Mouse (Mus musculus) hindbrain, embryonic 12.5 days (tissue): ENCODE measurements at regions not wholly inside any gene's neighbourhood (a gene's known extent, or its start where the extent isn't known, plus 50 kb on each side); places are given as distances from the start of the nearest gene placed in this dataset.

ENCODE experiments used
- ATAC-seq: fragments of 200-750 bp; cut with Nextera tagmentation; 2 replicates; pipeline ENCODE4 v1.8.0; 2017; ENCODE audit warnings: moderate TSS enrichment; ENCODE audit not compliant: low FRiP score
- H3K27ac ChIP-seq: fragments of 300-500 bp; sonication (generic); 2 replicates; pipeline ENCODE4 v1.5.1; 2016; ENCODE audit warnings: mild to moderate bottlenecking
- H3K27me3 ChIP-seq: fragments of 300-500 bp; sonication (generic); 2 replicates; pipeline ENCODE4 v1.6.1; 2016; ENCODE audit warnings: mild to moderate bottlenecking
- H3K36me3 ChIP-seq: fragments of 300-500 bp; sonication (generic); 2 replicates; pipeline ENCODE4 v1.6.1; 2016; ENCODE audit warnings: mild to moderate bottlenecking
- H3K4me1 ChIP-seq: fragments of 300-500 bp; sonication (generic); 2 replicates; pipeline ENCODE4 v1.6.1; 2016
- H3K4me2 ChIP-seq: fragments of 300-500 bp; sonication (generic); replicated peaks from 2 replicates; pipeline ENCODE4 v1.6.1; 2016; ENCODE audit warnings: mild to moderate bottlenecking
- H3K4me3 ChIP-seq: fragments of 300-500 bp; sonication (generic); 2 replicates; pipeline ENCODE4 v1.5.1; 2016; ENCODE audit warnings: mild to moderate bottlenecking
- H3K9ac ChIP-seq: fragments of 300-500 bp; sonication (generic); 2 replicates; pipeline ENCODE4 v1.6.1; 2016; ENCODE audit warnings: mild to moderate bottlenecking, moderate library complexity
- H3K9me3 ChIP-seq: fragments of 300-500 bp; sonication (generic); replicated peaks from 2 replicates; pipeline ENCODE4 v1.6.1; 2016; ENCODE audit warnings: mild to moderate bottlenecking
- WGBS: fragments of 180-500 bp; shearing (Covaris S2); methylation state at CpG from one replicate; pipeline ENCODE4 v1.1.7; 2016; 5-methylcytosine and 5-hydroxymethylcytosine counted together

DNA sequence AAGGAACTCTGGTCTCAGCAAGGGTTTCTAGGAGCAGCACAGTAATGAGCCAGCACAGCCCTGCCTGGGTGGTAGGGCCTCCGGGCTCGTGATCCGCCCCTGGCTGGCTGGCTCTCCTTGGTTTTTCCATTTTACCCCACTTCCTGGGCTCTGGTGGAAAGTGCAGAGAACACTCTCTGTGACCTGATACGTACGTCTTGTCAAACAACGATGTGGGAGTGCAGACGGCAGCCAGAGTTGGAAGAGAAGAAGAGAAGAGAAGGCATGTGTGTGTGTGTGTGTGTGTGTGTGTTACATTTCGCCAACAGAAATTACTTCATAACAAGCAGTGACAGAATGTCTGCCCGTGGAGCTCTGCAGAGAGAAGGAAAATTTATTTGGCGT, 97.2 kb upstream of the Map4k3 start:
- Histone ChIP-seq H3K36me3 (no peaks in the 10 kb centered on the region), H3K27me3 (no peaks in the 10 kb centered on the region), H3K27ac (0 out of 2 replicates have a peak overlapping the region, but pooled peaks have one; percentile 44), H3K9me3 (no peaks in the 10 kb centered on the region), H3K9ac (no peak overlapping the region), H3K4me1 (peaks cover 15% of the 10 kb centered on the region), H3K4me2 (no peak overlapping the region), H3K4me3 (no peak overlapping the region)
- ATAC-seq: no peak
- 59% methylated on average over 10 of the region's 10 CpGs for WGBS

DNA sequence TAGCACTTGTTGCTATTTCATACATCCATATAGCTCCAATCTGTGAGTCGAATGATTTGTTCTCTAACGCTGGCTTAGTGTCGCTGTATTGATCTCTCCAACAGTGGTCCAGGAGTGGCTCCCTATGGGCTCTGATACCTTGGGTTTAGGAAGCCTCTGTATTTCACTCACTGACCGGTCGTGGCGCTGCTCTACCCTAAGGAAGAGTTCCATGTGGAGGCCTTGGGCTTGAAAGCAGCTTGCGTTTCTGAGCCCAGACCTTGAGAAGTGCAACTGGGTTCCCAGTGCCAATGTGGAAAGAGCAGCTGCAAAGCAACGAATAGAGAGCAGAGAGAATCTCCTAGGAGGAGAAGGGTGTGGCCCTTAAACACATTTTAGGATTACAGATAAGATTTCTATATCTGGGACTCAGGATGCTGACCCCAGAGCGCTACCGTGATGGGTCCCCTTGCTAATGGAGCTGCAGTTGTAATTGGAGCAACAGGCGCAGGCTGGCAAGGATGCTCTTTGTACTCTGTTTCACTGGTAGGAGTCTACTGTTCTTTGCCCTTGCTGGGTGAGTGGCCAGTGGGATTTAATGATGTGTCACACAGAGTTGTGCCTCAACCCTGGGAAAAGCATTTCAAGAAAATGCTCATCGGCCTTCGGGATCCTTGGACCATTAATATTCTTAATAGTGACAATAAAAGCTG, 96.7 kb upstream of the Map4k3 start:
- H3K9me3 ChIP-seq: no peaks in the 10 kb centered on the region
- no peaks in the 10 kb centered on the region for H3K27me3 ChIP-seq
- no peak overlapping the region for H3K4me2 ChIP-seq
- 82% methylated on average over 13 of the region's 13 CpGs for WGBS
- H3K4me1 ChIP-seq: peaks cover 15% of the 10 kb centered on the region
- H3K27ac ChIP-seq: 0 out of 2 replicates have a peak overlapping the region, but pooled peaks have one; percentile 44
- no peak for ATAC-seq
- no peak overlapping the region for H3K9ac ChIP-seq
- H3K4me3 ChIP-seq: no peak overlapping the region
- no peaks in the 10 kb centered on the region for H3K36me3 ChIP-seq

DNA sequence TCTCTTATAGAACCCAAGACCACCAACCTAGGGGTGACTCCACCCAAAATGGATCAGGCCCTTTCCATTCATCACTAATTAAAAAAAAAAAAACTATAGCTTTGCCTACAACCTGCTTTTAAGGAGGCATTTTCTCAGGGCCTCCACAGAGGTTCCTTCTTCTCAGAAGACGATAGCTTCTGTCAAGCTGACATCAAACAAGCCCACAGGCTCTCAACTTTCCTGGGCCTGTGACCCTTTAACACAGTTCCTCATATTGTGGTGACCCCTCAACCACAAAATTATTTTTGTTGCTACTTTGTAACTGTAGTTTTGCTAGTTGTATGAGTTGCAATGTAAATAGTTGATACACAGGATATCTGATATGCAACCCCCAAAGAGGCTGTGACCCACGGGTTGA, 96.0 kb upstream of the Map4k3 start:
- no peak overlapping the region for H3K27ac ChIP-seq
- no peak overlapping the region for H3K9ac ChIP-seq
- no peaks in the 10 kb centered on the region for H3K9me3 ChIP-seq
- no peak overlapping the region for H3K4me2 ChIP-seq
- H3K4me1 ChIP-seq: peaks cover 15% of the 10 kb centered on the region
- no peak for ATAC-seq
- no peak overlapping the region for H3K4me3 ChIP-seq
- no peaks in the 10 kb centered on the region for H3K27me3 ChIP-seq
- H3K36me3 ChIP-seq: no peaks in the 10 kb centered on the region
- 84% methylated on average over 2 of the region's 2 CpGs for WGBS

DNA sequence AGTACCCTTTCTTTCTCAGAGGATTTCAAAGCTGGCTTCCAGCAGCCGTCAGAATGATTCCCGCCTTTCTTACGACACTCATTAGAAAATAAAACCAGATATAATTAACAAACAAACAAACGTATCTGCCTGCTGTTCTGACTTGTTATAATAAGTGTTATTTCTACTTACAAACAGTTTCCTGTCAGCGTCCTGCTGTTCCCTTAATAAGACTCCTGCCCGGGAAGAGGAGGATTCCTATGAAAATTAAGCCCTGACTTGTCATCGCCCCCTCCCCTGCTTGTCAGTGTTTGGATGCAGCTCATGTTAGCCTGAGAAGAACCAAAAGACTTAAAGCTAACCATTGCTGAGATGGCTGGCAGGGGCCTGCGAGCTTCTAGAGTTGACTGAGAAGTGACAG, 92.6 kb upstream of the Map4k3 start:
- 63% methylated on average over 8 of the region's 8 CpGs for WGBS
- Histone ChIP-seq H3K36me3 (no peaks in the 10 kb centered on the region), H3K27me3 (no peaks in the 10 kb centered on the region), H3K4me1 (peaks cover 9% of the 10 kb centered on the region), H3K4me2 (no peak overlapping the region), H3K9ac (no peak overlapping the region), H3K4me3 (no peak overlapping the region), H3K27ac (no peak overlapping the region), H3K9me3 (no peaks in the 10 kb centered on the region)
- no peak for ATAC-seq

DNA sequence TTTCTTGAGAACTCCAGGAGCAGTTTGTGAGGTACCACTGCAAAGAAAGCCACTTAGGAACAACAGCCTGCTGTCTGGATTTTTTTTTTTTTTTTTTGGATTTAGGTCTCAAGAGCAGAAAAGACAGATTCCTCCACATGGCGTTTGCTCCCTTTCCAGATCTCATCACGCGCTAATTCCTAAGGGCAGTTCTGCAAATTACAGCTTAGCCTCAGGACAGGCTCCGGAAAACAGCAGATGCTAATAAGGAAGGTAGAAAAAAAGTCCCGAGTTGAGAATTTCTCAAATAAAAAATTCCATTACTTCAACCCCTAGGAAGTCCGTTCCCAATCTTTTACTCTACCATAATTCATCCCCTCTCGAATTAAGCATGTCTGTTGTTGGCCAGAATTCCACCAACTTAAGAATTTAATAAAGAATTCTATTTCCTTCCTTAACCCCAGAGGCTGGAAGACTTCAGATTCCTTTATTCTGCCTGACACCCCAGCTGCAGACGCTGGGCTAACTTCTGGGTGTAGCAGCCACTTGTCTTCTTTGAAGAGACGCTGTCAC, 90.3 kb upstream of the Map4k3 start:
- Histone ChIP-seq H3K9ac (no peak overlapping the region), H3K4me2 (no peak overlapping the region), H3K27me3 (no peaks in the 10 kb centered on the region), H3K9me3 (no peaks in the 10 kb centered on the region), H3K4me3 (no peak overlapping the region), H3K36me3 (no peaks in the 10 kb centered on the region), H3K4me1 (no peaks in the 10 kb centered on the region), H3K27ac (no peak overlapping the region)
- ATAC-seq: no peak
- WGBS: 65% methylated on average over 9 of the region's 9 CpGs

DNA sequence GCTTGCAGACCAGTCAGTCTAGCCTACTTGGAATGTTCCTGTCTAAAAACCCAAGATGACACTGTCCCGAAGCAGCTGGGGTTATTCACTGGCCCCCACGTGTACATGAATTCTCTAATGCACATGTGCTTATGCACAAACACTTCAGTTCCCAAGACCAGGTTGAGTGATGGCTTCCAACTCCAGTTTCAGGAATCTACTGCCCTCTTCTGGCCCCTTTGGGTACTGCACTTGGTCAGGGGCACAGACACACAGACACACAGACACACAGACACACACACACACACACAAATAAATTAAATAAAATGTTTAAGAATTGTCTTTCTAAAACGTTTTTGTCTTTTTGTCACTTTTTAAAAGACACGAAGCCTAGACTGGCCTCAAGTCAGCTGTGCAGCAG, 87.5 kb upstream of the Map4k3 start:
- 79% methylated on average over 4 of the region's 4 CpGs for WGBS
- H3K9me3 ChIP-seq: no peaks in the 10 kb centered on the region
- H3K4me3 ChIP-seq: no peak overlapping the region
- ATAC-seq: no peak
- no peaks in the 10 kb centered on the region for H3K36me3 ChIP-seq
- no peaks in the 10 kb centered on the region for H3K27me3 ChIP-seq
- H3K27ac ChIP-seq: no peak overlapping the region
- H3K9ac ChIP-seq: no peak overlapping the region
- H3K4me2 ChIP-seq: no peak overlapping the region
- no peaks in the 10 kb centered on the region for H3K4me1 ChIP-seq

DNA sequence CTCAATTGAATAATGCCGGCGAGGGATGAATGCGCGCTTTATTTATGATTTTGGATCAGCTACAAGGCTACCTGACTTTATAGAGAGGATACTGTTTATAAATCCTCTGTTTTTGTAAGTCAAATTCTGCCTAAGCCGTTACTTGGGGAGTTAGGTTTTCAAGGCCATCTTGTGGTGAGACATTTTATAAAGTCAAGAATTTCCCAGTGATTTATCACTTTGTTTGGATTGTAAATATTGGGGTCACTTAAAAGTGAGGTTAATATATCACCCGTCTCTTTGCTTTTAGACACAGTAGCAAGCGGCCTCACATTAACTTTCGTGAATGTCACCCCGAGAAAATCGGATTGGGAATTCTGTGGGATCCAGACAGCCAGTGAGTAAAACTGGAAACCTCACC, 84.9 kb upstream of the Map4k3 start:
- Histone ChIP-seq H3K4me2 (no peak overlapping the region), H3K36me3 (no peaks in the 10 kb centered on the region), H3K27ac (no peak overlapping the region), H3K27me3 (no peaks in the 10 kb centered on the region), H3K9me3 (no peaks in the 10 kb centered on the region), H3K9ac (no peak overlapping the region), H3K4me3 (no peak overlapping the region), H3K4me1 (no peaks in the 10 kb centered on the region)
- no peak for ATAC-seq
- 90% methylated on average over 10 of the region's 10 CpGs for WGBS

DNA sequence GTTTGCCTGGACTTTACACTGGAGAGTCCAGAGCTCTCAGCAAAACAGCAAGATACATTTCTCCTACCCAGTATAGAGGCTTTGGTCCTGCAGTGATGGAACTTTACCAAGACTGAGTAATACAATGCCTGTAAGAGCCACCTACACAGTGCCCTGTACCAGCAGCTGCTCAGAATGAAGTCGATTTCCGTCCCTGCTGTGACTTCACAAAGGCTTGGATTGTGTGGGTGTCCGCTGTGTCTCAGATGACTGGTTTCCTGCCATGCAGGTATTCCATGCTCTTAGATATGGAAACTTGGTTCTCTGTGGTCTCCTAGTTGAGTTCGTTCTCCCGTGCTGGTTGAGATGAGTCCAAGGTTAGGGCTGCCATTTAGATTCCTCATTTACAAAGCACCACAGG, 81.0 kb upstream of the Map4k3 start:
- H3K27me3 ChIP-seq: no peaks in the 10 kb centered on the region
- no peak overlapping the region for H3K27ac ChIP-seq
- H3K4me3 ChIP-seq: no peak overlapping the region
- H3K9ac ChIP-seq: no peak overlapping the region
- no peaks in the 10 kb centered on the region for H3K36me3 ChIP-seq
- H3K9me3 ChIP-seq: no peaks in the 10 kb centered on the region
- H3K4me1 ChIP-seq: no peaks in the 10 kb centered on the region
- no peak overlapping the region for H3K4me2 ChIP-seq
- no peak for ATAC-seq
- 76% methylated on average over 5 of the region's 5 CpGs for WGBS

DNA sequence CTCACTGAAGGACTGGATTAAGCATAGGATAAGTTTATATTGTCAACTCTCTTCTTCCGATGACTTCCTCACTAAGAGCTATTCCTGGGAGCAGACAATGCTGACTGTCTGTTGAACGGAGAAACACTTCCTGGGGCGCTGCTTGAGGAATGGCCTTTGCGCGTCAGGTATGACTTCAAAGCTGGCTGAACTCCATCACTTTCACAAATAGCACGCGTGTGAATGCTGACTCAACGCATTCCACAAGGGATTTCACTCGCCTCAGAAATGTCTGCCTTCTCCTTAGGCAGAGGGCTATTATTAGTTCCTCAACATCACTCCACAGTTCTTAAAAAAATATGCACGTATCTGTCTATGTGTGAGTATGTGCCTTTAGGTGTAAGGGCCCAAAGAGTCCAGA, 79.8 kb upstream of the Map4k3 start:
- no peak for ATAC-seq
- H3K4me1 ChIP-seq: no peaks in the 10 kb centered on the region
- 74% methylated on average over 10 of the region's 10 CpGs for WGBS
- no peaks in the 10 kb centered on the region for H3K9me3 ChIP-seq
- H3K4me3 ChIP-seq: no peak overlapping the region
- no peak overlapping the region for H3K9ac ChIP-seq
- H3K27ac ChIP-seq: no peak overlapping the region
- H3K4me2 ChIP-seq: no peak overlapping the region
- no peaks in the 10 kb centered on the region for H3K27me3 ChIP-seq
- H3K36me3 ChIP-seq: no peaks in the 10 kb centered on the region

DNA sequence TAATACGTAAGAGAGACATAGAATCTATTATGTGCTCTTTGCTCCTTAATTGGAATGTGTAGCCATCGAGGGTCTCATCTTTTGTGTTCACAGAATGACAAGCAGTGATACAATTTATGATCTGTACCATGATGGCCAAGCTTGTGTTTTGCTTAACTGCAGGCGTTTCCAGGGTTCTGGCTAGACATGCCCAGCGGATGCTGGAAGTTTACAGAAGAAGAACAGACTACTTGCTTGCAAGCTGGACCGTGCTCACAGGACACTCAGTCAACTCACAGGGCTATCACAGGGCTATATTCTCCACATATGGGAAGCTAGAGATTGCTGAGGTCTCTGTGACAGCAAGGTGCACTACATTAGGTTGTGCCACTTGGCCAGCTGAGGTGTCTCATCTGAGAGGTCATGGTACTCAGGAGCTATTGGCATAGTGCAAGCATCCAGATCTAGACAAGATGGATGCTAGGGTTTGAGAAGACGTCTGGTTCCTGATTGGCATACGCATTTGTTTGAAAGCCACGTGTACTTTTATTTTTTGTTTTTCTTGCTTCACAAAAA, 75.2 kb upstream of the Map4k3 start:
- no peak overlapping the region for H3K4me3 ChIP-seq
- peaks cover 7% of the 10 kb centered on the region; the same call in 1 of the 2 replicates for H3K4me1 ChIP-seq
- H3K36me3 ChIP-seq: no peaks in the 10 kb centered on the region
- no peak overlapping the region for H3K4me2 ChIP-seq
- no peaks in the 10 kb centered on the region; the same call in 1 of the 2 replicates for H3K9me3 ChIP-seq
- ATAC-seq: no peak
- no peak overlapping the region for H3K27ac ChIP-seq
- no peaks in the 10 kb centered on the region for H3K27me3 ChIP-seq
- no peak overlapping the region for H3K9ac ChIP-seq
- WGBS: 87% methylated on average over 8 of the region's 8 CpGs

DNA sequence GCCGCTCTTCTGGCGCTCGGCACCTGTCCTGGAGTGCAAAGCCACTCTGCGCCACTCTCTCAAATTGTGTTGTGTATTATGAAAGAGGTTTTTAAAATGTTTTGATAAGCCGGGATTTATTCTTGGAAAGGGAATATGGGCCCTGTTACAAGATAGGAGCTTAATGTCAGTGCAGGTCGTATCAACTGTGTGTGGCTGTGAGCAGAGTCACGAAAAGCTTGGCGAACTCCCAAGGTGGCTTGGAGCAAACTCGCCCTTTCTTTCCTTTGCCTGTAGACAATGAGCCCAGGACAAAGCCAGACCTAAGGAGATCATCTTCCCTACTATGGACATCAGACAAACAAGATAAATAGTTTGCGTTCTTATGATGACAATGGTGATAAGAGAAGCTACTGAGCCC, 74.3 kb upstream of the Map4k3 start:
- no peaks in the 10 kb centered on the region; the same call in 1 of the 2 replicates for H3K9me3 ChIP-seq
- no peaks in the 10 kb centered on the region for H3K36me3 ChIP-seq
- no peak overlapping the region for H3K27ac ChIP-seq
- no peak for ATAC-seq
- 83% methylated on average over 10 of the region's 10 CpGs for WGBS
- H3K9ac ChIP-seq: no peak overlapping the region
- no peaks in the 10 kb centered on the region for H3K27me3 ChIP-seq
- H3K4me1 ChIP-seq: peaks cover 7% of the 10 kb centered on the region; the same call in 1 of the 2 replicates
- no peak overlapping the region for H3K4me3 ChIP-seq
- H3K4me2 ChIP-seq: no peak overlapping the region

DNA sequence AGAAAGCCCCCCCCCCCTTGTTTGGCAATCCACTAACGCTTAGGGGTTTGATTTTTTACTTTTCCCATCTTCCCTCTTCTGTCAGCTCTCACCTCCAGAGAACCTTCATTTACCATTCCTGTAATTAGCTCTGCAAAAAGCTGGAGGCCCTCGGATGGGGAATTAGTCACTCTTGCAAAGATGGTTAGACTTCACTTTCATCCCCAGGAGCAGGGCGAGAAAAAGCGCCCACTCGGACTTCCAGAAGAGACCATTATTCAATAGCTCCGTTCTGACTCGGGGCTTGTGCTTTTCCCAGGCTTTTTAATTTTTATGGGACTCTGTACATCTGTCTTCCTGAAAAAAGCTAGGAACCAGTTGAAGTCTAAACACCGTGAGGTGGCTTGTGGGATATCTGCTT, 73.7 kb upstream of the Map4k3 start:
- ATAC-seq: no peak
- WGBS: 66% methylated on average over 8 of the region's 8 CpGs
- Histone ChIP-seq H3K9me3 (no peaks in the 10 kb centered on the region; the same call in 1 of the 2 replicates), H3K27me3 (no peaks in the 10 kb centered on the region), H3K36me3 (no peaks in the 10 kb centered on the region), H3K4me1 (peaks cover 7% of the 10 kb centered on the region; the same call in 1 of the 2 replicates), H3K4me3 (no peak overlapping the region), H3K4me2 (no peak overlapping the region), H3K27ac (no peak overlapping the region), H3K9ac (no peak overlapping the region)
